Mouse (Mus musculus) testis, postnatal 14 days (tissue): Measurements from ENCODE around the gene Ccdc182.
A peak's percentile ranks its signal among the peaks of the same experiment; 100 is the strongest.

Source experiments
- DNase-seq: peaks from one replicate; pipeline ENCODE4 v3.0.0; 2021; ENCODE audit warnings: low spot score

Gene Ccdc182

DNA sequence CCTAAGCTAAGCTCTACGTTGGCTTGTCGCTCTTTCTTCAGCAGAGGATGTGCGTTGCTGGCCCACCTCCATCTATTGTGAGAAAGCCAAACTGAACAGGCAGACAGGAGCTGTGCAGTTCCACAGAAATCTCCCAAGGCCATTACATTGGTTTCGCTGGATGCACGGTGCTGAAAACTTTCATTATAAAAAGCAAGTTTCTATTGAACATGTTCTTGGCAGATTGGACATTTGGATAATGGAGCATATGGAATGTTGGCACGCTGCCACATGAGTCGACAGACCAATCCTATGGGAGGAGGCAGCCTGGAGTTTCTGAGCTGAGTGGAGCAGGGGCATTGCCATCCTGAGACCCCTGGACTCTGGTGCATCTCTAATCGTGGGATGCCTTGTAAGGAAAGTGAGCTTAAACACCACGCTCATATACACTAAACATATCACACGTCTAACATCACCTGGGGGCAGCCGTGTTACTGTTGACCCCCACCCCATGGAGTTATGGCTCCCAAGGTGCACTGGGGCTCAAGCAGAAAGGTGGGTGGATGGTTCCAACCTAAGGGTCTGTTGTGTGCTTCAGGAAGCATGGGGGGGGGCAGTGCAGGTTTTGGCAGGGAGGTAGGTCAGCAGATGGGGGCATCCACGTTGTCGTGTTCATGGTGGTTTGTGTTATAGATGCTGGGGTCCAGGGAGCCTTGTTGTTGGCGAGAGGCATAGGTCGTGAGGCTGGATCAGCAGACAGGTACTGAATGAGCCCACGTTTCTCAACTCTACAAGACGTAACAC is 35.1 kb downstream of the Ccdc182 start:
- DNase-seq: peak; percentile 42

DNA sequence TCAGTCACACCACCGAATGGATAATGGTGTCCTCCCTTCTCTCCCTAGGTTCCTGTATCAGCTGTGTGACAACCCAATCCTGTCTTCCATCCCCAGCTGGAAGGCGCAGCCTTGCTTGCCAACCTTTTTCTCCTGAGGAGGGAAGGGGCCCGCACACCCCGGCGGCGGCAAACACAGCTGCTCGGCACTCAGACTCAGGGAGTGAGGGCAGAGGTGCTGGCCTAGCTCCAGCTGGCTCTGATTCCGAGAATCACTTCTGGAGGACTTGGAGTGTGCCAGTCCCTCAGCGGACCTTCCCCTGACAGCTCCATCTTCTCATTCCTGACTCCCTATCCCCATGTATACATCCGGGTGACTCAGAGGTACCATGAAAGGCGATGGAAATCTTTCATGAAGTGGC is 36.9 kb downstream of the Ccdc182 start:
- peak; percentile 27 for DNase-seq

DNA sequence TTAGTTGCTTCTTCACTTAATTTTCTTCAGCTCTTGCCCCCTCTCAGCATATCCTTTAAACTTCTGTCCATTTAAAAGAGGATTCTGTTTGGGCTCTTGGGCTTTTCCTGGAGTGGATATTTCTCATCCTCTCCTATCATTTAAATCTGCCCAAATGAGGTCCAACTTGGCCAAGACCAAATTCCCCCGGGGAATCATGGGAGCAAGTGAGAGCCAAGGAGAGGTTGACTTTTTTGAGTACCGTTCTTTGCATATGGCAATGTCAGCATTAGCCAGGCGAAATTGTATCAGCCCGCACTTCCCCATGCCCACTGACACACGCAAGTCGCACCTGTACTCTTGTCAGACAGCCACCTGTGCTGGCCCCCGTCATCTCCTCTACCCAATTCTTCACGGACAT is 37.9 kb downstream of the Ccdc182 start:
- DNase-seq: no peak

DNA sequence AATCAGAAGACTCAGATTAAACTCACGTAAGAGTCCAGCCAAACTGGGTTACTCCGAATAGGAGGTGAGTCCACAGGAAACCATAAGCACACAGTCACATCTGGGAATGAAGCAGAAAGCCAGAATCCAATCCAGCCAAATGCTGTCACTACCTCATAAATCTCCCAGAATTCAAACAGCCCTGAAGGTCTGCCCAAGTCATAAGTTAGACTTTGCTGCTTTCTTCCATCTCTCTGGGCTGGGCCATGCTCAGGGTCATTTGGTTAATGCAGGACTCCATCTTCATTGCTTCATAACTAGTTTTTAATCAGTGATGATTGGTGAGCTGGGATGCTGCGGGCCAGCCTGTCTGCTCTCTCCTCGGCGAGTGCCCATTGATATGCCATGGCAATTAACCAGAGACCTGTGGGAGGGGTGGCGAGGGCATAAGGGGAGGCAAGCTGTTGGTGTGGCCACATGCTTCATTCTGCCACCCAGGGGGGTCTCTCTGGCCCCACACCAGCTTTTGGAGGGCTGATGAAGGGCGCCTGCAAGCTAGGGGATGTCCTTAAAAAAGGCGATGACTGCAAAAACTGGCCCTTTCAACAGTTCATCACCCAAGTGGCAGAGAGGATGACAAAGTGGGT is 38.6 kb downstream of the Ccdc182 start:
- no peak for DNase-seq

DNA sequence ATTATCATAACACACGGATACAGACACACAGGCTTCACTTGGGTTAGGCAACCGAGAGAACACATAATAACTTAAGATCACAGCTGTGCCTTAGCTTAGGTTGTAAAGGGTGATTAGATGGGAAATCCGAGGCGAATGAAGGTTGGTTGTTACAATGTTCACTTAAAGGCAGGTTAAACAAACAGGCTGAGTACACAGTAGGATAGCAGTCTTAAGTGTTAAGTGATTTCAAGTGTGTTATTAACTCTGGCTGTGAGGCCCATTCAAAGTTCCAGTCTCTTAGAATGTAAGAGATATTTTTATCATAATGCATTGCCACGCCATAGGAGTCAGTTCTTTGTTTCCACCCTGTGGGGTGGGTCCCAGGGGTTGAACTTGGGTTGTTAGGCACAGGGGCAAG is 41.0 kb downstream of the Ccdc182 start:
- no peak for DNase-seq

DNA sequence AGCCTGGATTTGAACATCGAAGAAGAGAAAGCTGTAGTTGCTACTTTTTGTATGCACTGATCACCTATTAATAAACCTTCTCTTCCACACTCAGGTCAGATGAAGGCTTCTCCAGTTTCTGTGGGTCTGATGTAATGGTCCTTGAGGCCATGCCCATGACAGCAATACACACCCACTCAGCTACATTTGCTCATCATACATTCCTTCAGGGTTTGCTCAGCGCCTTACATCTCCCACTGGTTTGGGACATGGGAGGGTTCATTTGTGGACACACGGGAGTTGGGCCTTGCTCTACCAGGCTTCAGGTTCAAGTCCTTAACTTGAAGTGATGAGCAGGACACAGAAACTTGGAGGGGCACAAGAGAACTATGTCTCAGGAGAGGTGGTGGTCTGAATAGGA is 44.1 kb downstream of the Ccdc182 start:
- DNase-seq: no peak
